In the genomic region with DNA sequence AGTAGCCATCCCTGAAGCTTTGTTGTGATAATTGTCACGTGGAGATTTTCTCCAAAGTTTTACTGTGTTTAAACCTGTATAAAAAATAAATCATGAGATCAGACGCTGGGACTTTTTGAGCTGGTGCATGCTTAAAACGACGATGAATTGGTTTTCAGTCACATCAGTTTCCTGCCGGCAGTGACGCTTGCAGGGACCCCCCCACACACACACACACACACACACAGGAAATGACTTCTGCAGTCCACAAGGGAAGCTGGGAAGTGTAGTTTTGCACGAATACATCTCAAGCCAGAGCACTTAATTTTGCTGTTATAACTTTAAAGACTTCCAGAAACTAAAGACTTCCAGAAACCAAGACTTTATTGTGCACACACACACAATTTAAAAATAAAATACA, we compare ENCODE assay signal across 8 mouse cellular contexts. TPM values are rescaled to one million over a fixed set of nuclear protein-coding genes. Genes with fewer than 3 reads are reported as not detected.
DNase-seq lines count a peak whose midpoint lies in the region; ATAC-seq and TF ChIP-seq lines count a peak whose summit lies in the region.

No protein-coding gene starts in this region.

- H3K4me1 ChIP-seq in intestine, embryonic 15.5 days (replicated peaks), result no peaks in the 10 kb centered on the region
- no peaks in the 10 kb centered on the region for H3K4me1 ChIP-seq in limb, embryonic 13.5 days

- 21% methylated on average over 7 of the region's 7 CpGs for WGBS in intestine, embryonic 15.5 days
- WGBS in limb, embryonic 13.5 days, result 30% methylated on average over 7 of the region's 7 CpGs

- intact Hi-C loops in gastrocnemius, adult 2 months (cut with DNase I), result no loop called here

- TF ChIP-seq CTCF in gastrocnemius, adult 2 months (IDR thresholded peaks at IDR 0.05), result no peak

- peak; percentile 77; the same call in 1 of the 2 replicates for ATAC-seq in intestine, embryonic 15.5 days
- peak; percentile 81; the same call in 1 of the 2 replicates for ATAC-seq in limb, embryonic 13.5 days (ENCODE audit: low FRiP score, low read depth)

- no peaks in the 10 kb centered on the region for H3K27me3 ChIP-seq in intestine, embryonic 15.5 days (replicated peaks)
- H3K27me3 ChIP-seq in limb, embryonic 13.5 days, result no peaks in the 10 kb centered on the region

- no peaks in the 10 kb centered on the region for H3K36me3 ChIP-seq in intestine, embryonic 15.5 days
- no peaks in the 10 kb centered on the region for H3K36me3 ChIP-seq in limb, embryonic 13.5 days

- H3K4me2 ChIP-seq in intestine, embryonic 15.5 days (replicated peaks), result peak overlapping the region; percentile 39
- peak overlapping the region; percentile 52 for H3K4me2 ChIP-seq in limb, embryonic 13.5 days (replicated peaks)

- peak; percentile 46 to 81 for DNase-seq in adrenal gland, adult (ENCODE audit: inconsistent age in 2 of 2, low spot score in 1 of 2)
- DNase-seq in adrenal gland, postnatal 4 days (ENCODE audit: low spot score in 2 of 2), result no peak
- DNase-seq in MN1 (ENCODE audit: low spot score), result peak; percentile 14
- DNase-seq in gastrocnemius, adult 2 months, result peak; percentile 53
- peak; percentile 89 for DNase-seq in naive thymus-derived CD4-positive, alpha-beta T cell, adult 2 months (ENCODE audit: low read depth)
- peak; percentile 45 to 62 for DNase-seq in thymus, postnatal 10 days (ENCODE audit: low spot score in 2 of 2)

- H3K4me3 ChIP-seq in gastrocnemius, adult 2 months, result peak overlapping the region; percentile 59
- no peak overlapping the region for H3K4me3 ChIP-seq in intestine, embryonic 15.5 days (replicated peaks)
- H3K4me3 ChIP-seq in limb, embryonic 13.5 days, result peak overlapping the region; percentile 20

- H3K9me3 ChIP-seq in intestine, embryonic 15.5 days, result no peaks in the 10 kb centered on the region
- no peaks in the 10 kb centered on the region for H3K9me3 ChIP-seq in limb, embryonic 13.5 days

- peak overlapping the region; percentile 70 for H3K27ac ChIP-seq in gastrocnemius, adult 2 months
- H3K27ac ChIP-seq in intestine, embryonic 15.5 days, result no peak overlapping the region
- no peak overlapping the region for H3K27ac ChIP-seq in limb, embryonic 13.5 days

- H3K9ac ChIP-seq in intestine, embryonic 15.5 days, result no peak overlapping the region
- no peak overlapping the region for H3K9ac ChIP-seq in limb, embryonic 13.5 days

RNA-seq across cellular contexts. Expression of a gene that starts 5.3 kb away (rescaled TPM):
- total RNA-seq in adrenal gland, postnatal 4 days (2021), result 10 to 100 TPM; 70.5 to 76.6 TPM
- total RNA-seq in gastrocnemius, adult 2 months (2021), result 1 to 10 TPM; 2.1 to 2.2 TPM
- 40.9 and 46.9 TPM in 2 replicates for polyA plus RNA-seq in intestine, embryonic 15.5 days (2015; fragmentation: Nextera tagmentation; extraction: Ambion mirVana)
- 25.7 and 28.2 TPM in 2 replicates for polyA plus RNA-seq in limb, embryonic 13.5 days (2015; fragmentation: Nextera tagmentation; extraction: Ambion mirVana)

RNA-seq across cellular contexts. Expression of a gene that starts 56.7 kb away (rescaled TPM):
- total RNA-seq in adrenal gland, postnatal 4 days (2021), result 10 to 100 TPM; 30.1 to 30.2 TPM
- 10 to 100 TPM; 10.9 to 16.2 TPM for total RNA-seq in gastrocnemius, adult 2 months (2021)
- polyA plus RNA-seq in intestine, embryonic 15.5 days (2015; fragmentation: Nextera tagmentation; extraction: Ambion mirVana), result 24.0 and 30.8 TPM in 2 replicates
- 16.2 and 17.4 TPM in 2 replicates for polyA plus RNA-seq in limb, embryonic 13.5 days (2015; fragmentation: Nextera tagmentation; extraction: Ambion mirVana)

Comparison
In these comparisons a context has a peak if more than half of its experiments do, and no peak if none do; other contexts are left out.
1. DNase-seq: peak in adrenal gland, adult (2 of 2), MN1 (single experiment), gastrocnemius, adult 2 months (single experiment), naive thymus-derived CD4-positive, alpha-beta T cell, adult 2 months (single experiment) and thymus, postnatal 10 days (2 of 2); none in adrenal gland, postnatal 4 days (0 of 2).
2. RNA of a gene that starts 5.3 kb away (total RNA-seq): 70.5 to 76.6 TPM in adrenal gland, postnatal 4 days; 2.1 to 2.2 TPM in gastrocnemius, adult 2 months; every median in the first group is over 10 times any median in the second.